Mouse (Mus musculus) bone marrow macrophage, adult 2 months (primary cell): ENCODE measurements around the gene Pdss2. TPM values are rescaled to one million over a fixed set of nuclear protein-coding genes. Genes with fewer than 3 reads are reported as not detected.
A peak's percentile ranks its signal among the peaks of the same experiment; 100 is the strongest.

Experiments
- H3K27ac ChIP-seq: 2 replicates; pipeline ENCODE4 v1.5.1; 2012; ENCODE audit warnings: low read depth, low read length; ENCODE audit not compliant: insufficient read depth
- H3K4me1 ChIP-seq: 2 replicates; pipeline ENCODE4 v1.6.1; 2012; ENCODE audit warnings: low read length; ENCODE audit not compliant: control insufficient read depth, insufficient read depth
- H3K4me3 ChIP-seq: 2 replicates; pipeline ENCODE4 v1.5.1; 2012; ENCODE audit warnings: mild to moderate bottlenecking, low read length, moderate library complexity; ENCODE audit not compliant: insufficient read depth
- CTCF ChIP-seq: IDR thresholded peaks from 2 replicates; pipeline ENCODE4 v1.5.1; 2012; ENCODE audit warnings: low read depth, mild to moderate bottlenecking, low read length, moderate library complexity
- POLR2A ChIP-seq: IDR thresholded peaks from 2 replicates; pipeline ENCODE4 v1.6.1; 2012; ENCODE audit warnings: mild to moderate bottlenecking, low read depth, low read length, borderline replicate concordance
- polyA plus RNA-seq: library from polyadenylated mRNA; stranded (reverse); fragments of >200 nt; gene quantifications from 2 replicates; pipeline ENCODE4 v1.2.4, GENCODE M21; 2012; ENCODE audit not compliant: missing spikeins, insufficient read depth, insufficient read length

Gene Pdss2
- polyA plus RNA-seq = 5.9 and 6.1 TPM in 2 replicates

GRCm38 (mm10) chr10:43220910-43221625, at the start of gene Pdss2:
TSS of gene Pdss2 (plus strand) at chr10:43221486.
- peak within 1 kb of the TSS; percentile 66 for H3K4me3 ChIP-seq
- 0 out of 2 replicates have a peak, but pooled peaks cover 4% of the 10 kb centered on the region for H3K4me1 ChIP-seq
- TF ChIP-seq POLR2A (0 out of 2 replicates have a peak, but pooled peaks have one; percentile 41), CTCF (no peak)
- H3K27ac ChIP-seq = peak within 1 kb of the TSS; percentile 79

GRCm38 (mm10) chr10:43172066-43172465, 49.2 kb upstream of the Pdss2 start:
- no peak for TF ChIP-seq CTCF
- no peak overlapping the region for H3K27ac ChIP-seq
- no peak overlapping the region for H3K4me3 ChIP-seq
- no peaks in the 10 kb centered on the region for H3K4me1 ChIP-seq

GRCm38 (mm10) chr10:43172554-43172953, 48.7 kb upstream of the Pdss2 start:
- TF ChIP-seq CTCF = no peak
- TF ChIP-seq POLR2A = no peak
- Histone ChIP-seq H3K4me1 (no peaks in the 10 kb centered on the region), H3K4me3 (no peak overlapping the region), H3K27ac (no peak overlapping the region)

GRCm38 (mm10) chr10:43173141-43173827, 48.0 kb upstream of the Pdss2 start:
- peak overlapping the region; percentile 61 for H3K4me3 ChIP-seq

GRCm38 (mm10) chr10:43173828-43174325, 47.4 kb upstream of the Pdss2 start:
- H3K4me1 ChIP-seq = no peaks in the 10 kb centered on the region
- TF ChIP-seq CTCF (no peak), POLR2A (no peak)
- peak overlapping the region; percentile 61 for H3K4me3 ChIP-seq
- H3K27ac ChIP-seq = no peak overlapping the region

More at GRCm38 (mm10) chr10:43173141-43173827, 48.0 kb upstream of the Pdss2 start:
- Histone ChIP-seq H3K4me1 (no peaks in the 10 kb centered on the region), H3K27ac (no peak overlapping the region)
- no peak for TF ChIP-seq CTCF

GRCm38 (mm10) chr10:43174326-43175155, 46.7 kb upstream of the Pdss2 start, which contains the start of the genes Sobp and 9030612E09Rik:
TSS of gene Sobp (minus strand) at chr10:43174530.
TSS of gene 9030612E09Rik (plus strand) at chr10:43174704.
- H3K4me3 ChIP-seq = peak within 1 kb of the TSS; percentile 61

GRCm38 (mm10) chr10:43175156-43175601, 46.1 kb upstream of the Pdss2 start:
- no peak overlapping the region for H3K27ac ChIP-seq

More at GRCm38 (mm10) chr10:43174326-43175155, 46.7 kb upstream of the Pdss2 start, which contains the start of the genes Sobp and 9030612E09Rik:
- no peaks in the 10 kb centered on the region for H3K4me1 ChIP-seq
- no peak within 1 kb of the TSS for H3K27ac ChIP-seq
- no peak for TF ChIP-seq CTCF
- TF ChIP-seq POLR2A = no peak

GRCm38 (mm10) chr10:43180313-43180912, 40.9 kb upstream of the Pdss2 start:
- no peaks in the 10 kb centered on the region for H3K4me1 ChIP-seq
- no peak overlapping the region for H3K27ac ChIP-seq
- no peak overlapping the region for H3K4me3 ChIP-seq
- TF ChIP-seq POLR2A (no peak), CTCF (no peak)

More at GRCm38 (mm10) chr10:43175156-43175601, 46.1 kb upstream of the Pdss2 start:
- Histone ChIP-seq H3K4me3 (no peak overlapping the region), H3K4me1 (no peaks in the 10 kb centered on the region)
- TF ChIP-seq CTCF (no peak), POLR2A (no peak)

- TF ChIP-seq CTCF = no peak
- no peak for TF ChIP-seq POLR2A
- Histone ChIP-seq H3K4me3 (no peak overlapping the region), H3K4me1 (no peaks in the 10 kb centered on the region)
Observed at GRCm38 (mm10) chr10:43200206-43200605, 21.1 kb upstream of the Pdss2 start.

More at GRCm38 (mm10) chr10:43200206-43200605, 21.1 kb upstream of the Pdss2 start:
- H3K27ac ChIP-seq = no peak overlapping the region
